Mouse (Mus musculus) MEL (cell line): ENCODE measurements around the gene Olfr726. TPM values are rescaled to one million over a fixed set of nuclear protein-coding genes. Genes with fewer than 3 reads are reported as not detected.

ENCODE experiments used
- DNase-seq: peaks from one replicate; pipeline ENCODE4 v3.0.0; 2011; ENCODE audit warnings: low read depth, low spot score
- H3K27ac ChIP-seq: 2 replicates; pipeline ENCODE4 v1.5.1; 2012; ENCODE audit warnings: low read depth, mild to moderate bottlenecking, control low read depth, low read length, moderate library complexity; ENCODE audit not compliant: control insufficient read depth
- H3K27me3 ChIP-seq, 2 experiments: fragments of 150-350 bp in 1 of 2; sonication (generic) in 1 of 2; 2 replicates each; pipeline ENCODE4 v1.6.1; 2012; ENCODE audit warnings: low read length in 2 of 2, mild to moderate bottlenecking in 2 of 2, improper control_type of control experiment in 1 of 2, moderate library complexity in 1 of 2; ENCODE audit not compliant: insufficient read depth in 2 of 2, control insufficient read depth in 1 of 2
- H3K36me3 ChIP-seq, 2 experiments: 2 replicates each; pipeline ENCODE4 v1.6.1; 2012 to 2014; ENCODE audit warnings: low read length in 2 of 2, improper control_type of control experiment in 1 of 2, inconsistent platforms in 1 of 2, mild to moderate bottlenecking in 1 of 2; ENCODE audit not compliant: insufficient read depth in 2 of 2, control insufficient read depth in 1 of 2
- H3K4me1 ChIP-seq, 2 experiments: fragments of 150-350 bp in 1 of 2; sonication (generic) in 1 of 2; 2 replicates each; pipeline ENCODE4 v1.6.1; 2012; ENCODE audit warnings: low read length in 2 of 2, improper control_type of control experiment in 1 of 2, mild to moderate bottlenecking in 1 of 2; ENCODE audit not compliant: insufficient read depth in 2 of 2, control insufficient read depth in 1 of 2
- H3K4me3 ChIP-seq, 2 experiments: fragments of 150-350 bp in 1 of 2; sonication (generic) in 1 of 2; 2 replicates each; pipeline ENCODE4 v1.5.1; 2012; ENCODE audit warnings: low read depth in 2 of 2, low read length in 2 of 2, mild to moderate bottlenecking in 2 of 2, moderate library complexity in 2 of 2, control low read depth in 1 of 2, improper control_type of control experiment in 1 of 2; ENCODE audit not compliant: control insufficient read depth in 1 of 2, insufficient read depth in 1 of 2
- H3K79me2 ChIP-seq: 2 replicates; pipeline ENCODE4 v1.6.1; 2012; ENCODE audit warnings: mild to moderate bottlenecking, low read length, moderate library complexity; ENCODE audit not compliant: control insufficient read depth, poor library complexity, insufficient read depth
- H3K9ac ChIP-seq: 2 replicates; pipeline ENCODE4 v1.6.1; 2012; ENCODE audit warnings: low read depth, mild to moderate bottlenecking, control low read depth, low read length, moderate library complexity; ENCODE audit not compliant: control insufficient read depth, poor library complexity, severe bottlenecking
- H3K9me3 ChIP-seq: fragments of 150-350 bp; sonication (generic); replicated peaks from 2 replicates; pipeline ENCODE4 v1.6.1; 2012; ENCODE audit warnings: mild to moderate bottlenecking, low read length, improper control_type of control experiment, moderate library complexity; ENCODE audit not compliant: insufficient read depth
- BHLHE40 ChIP-seq: IDR thresholded peaks from 2 replicates; pipeline ENCODE4 v1.6.1; 2012; ENCODE audit warnings: low read depth, mild to moderate bottlenecking, inconsistent platforms, low read length, improper control_type of control experiment, borderline replicate concordance
- CHD1 ChIP-seq: IDR thresholded peaks from 2 replicates; pipeline ENCODE4 v1.6.1; 2012; ENCODE audit warnings: low read depth, mild to moderate bottlenecking, inconsistent platforms, low read length, improper control_type of control experiment
- CHD2 ChIP-seq: IDR thresholded peaks from 2 replicates; pipeline ENCODE4 v1.6.1; 2011; ENCODE audit warnings: low read length, improper control_type of control experiment
- ELF1 ChIP-seq: IDR thresholded peaks from 2 replicates; pipeline ENCODE4 v1.6.1; 2014; ENCODE audit warnings: low read depth, mild to moderate bottlenecking, inconsistent platforms, low read length, improper control_type of control experiment, moderate library complexity
- ETS1 ChIP-seq: IDR thresholded peaks from 2 replicates; pipeline ENCODE4 v1.6.1; 2012; ENCODE audit warnings: low read depth, mild to moderate bottlenecking, inconsistent platforms, low read length, improper control_type of control experiment, moderate library complexity
- GATA1 ChIP-seq: IDR thresholded peaks from 2 replicates; pipeline ENCODE4 v1.6.1; 2011; ENCODE audit warnings: low read depth, low read length, improper control_type of control experiment
- HCFC1 ChIP-seq: IDR thresholded peaks from 2 replicates; pipeline ENCODE4 v1.6.1; 2012; ENCODE audit warnings: low read depth, mild to moderate bottlenecking, inconsistent platforms, low read length, improper control_type of control experiment, moderate library complexity
- KAT2A ChIP-seq: conservative IDR thresholded peaks from 2 replicates; pipeline ENCODE4 v1.6.1; 2012; ENCODE audit warnings: low read depth, low read length, improper control_type of control experiment, inconsistent platforms
- MAFK ChIP-seq: IDR thresholded peaks from 2 replicates; pipeline ENCODE4 v1.6.1; 2011; ENCODE audit warnings: low read depth, mild to moderate bottlenecking, low read length, improper control_type of control experiment, borderline replicate concordance
- MAZ ChIP-seq: IDR thresholded peaks from 2 replicates; pipeline ENCODE4 v1.6.1; 2012; ENCODE audit warnings: low read depth, mild to moderate bottlenecking, inconsistent platforms, low read length, improper control_type of control experiment
- MEF2A ChIP-seq: IDR thresholded peaks from 2 replicates; pipeline ENCODE4 v1.6.1; 2014; ENCODE audit warnings: low read depth, mild to moderate bottlenecking, inconsistent platforms, low read length, improper control_type of control experiment; ENCODE audit not compliant: poor library complexity, insufficient replicate concordance, severe bottlenecking; ENCODE audit errors: extremely low read depth
- MXI1 ChIP-seq: IDR thresholded peaks from 2 replicates; pipeline ENCODE4 v1.6.1; 2011; ENCODE audit warnings: mild to moderate bottlenecking, low read depth, low read length, improper control_type of control experiment
- MYC ChIP-seq: IDR thresholded peaks from 2 replicates; pipeline ENCODE4 v1.6.1; 2011; ENCODE audit warnings: low read depth, mild to moderate bottlenecking, low read length, improper control_type of control experiment, moderate library complexity
- NELFE ChIP-seq: IDR thresholded peaks from 2 replicates; pipeline ENCODE4 v1.6.1; 2011; ENCODE audit warnings: low read depth, low read length, improper control_type of control experiment
- NRF1 ChIP-seq: IDR thresholded peaks from 2 replicates; pipeline ENCODE4 v1.6.1; 2014; ENCODE audit warnings: low read depth, mild to moderate bottlenecking, inconsistent platforms, low read length, improper control_type of control experiment, moderate library complexity; ENCODE audit not compliant: poor library complexity, insufficient read depth, severe bottlenecking
- POLR2A ChIP-seq, 2 experiments: IDR thresholded peaks; 2 replicates each; pipeline ENCODE4 v1.6.1; 2011 to 2012; ENCODE audit warnings: low read length in 2 of 2, mild to moderate bottlenecking in 2 of 2, control low read depth in 1 of 2, improper control_type of control experiment in 1 of 2, low read depth in 1 of 2, moderate library complexity in 1 of 2; ENCODE audit not compliant: control insufficient read depth in 1 of 2, insufficient read depth in 1 of 2, poor library complexity in 1 of 2
- POLR2AphosphoS2 ChIP-seq: IDR thresholded peaks from 2 replicates; pipeline ENCODE4 v1.6.1; 2011; ENCODE audit warnings: low read length, improper control_type of control experiment
- POLR2AphosphoS5 ChIP-seq: IDR thresholded peaks from 2 replicates; pipeline ENCODE4 v1.6.1; 2012; ENCODE audit warnings: low read depth, borderline replicate concordance, mild to moderate bottlenecking, inconsistent platforms, low read length, moderate library complexity, mixed read lengths
- RAD21 ChIP-seq: IDR thresholded peaks from 2 replicates; pipeline ENCODE4 v1.6.1; 2011; ENCODE audit warnings: mild to moderate bottlenecking, low read depth, low read length, improper control_type of control experiment
- SIN3A ChIP-seq: IDR thresholded peaks from 2 replicates; pipeline ENCODE4 v1.6.1; 2012; ENCODE audit warnings: low read length, improper control_type of control experiment, inconsistent platforms
- SMC3 ChIP-seq: IDR thresholded peaks from 2 replicates; pipeline ENCODE4 v1.6.1; 2011; ENCODE audit warnings: low read depth, low read length, improper control_type of control experiment
- TAL1 ChIP-seq: IDR thresholded peaks from 2 replicates; pipeline ENCODE4 v1.6.1; 2012; ENCODE audit warnings: mild to moderate bottlenecking, inconsistent platforms, low read length, moderate library complexity, mixed read lengths
- USF1 ChIP-seq: IDR thresholded peaks from 2 replicates; pipeline ENCODE4 v1.6.1; 2014; ENCODE audit warnings: low read depth, mild to moderate bottlenecking, inconsistent platforms, low read length, improper control_type of control experiment, moderate library complexity
- USF2 ChIP-seq, 2 experiments: IDR thresholded peaks; 2 replicates each; pipeline ENCODE4 v1.6.1; 2011 to 2012; ENCODE audit warnings: improper control_type of control experiment in 2 of 2, low read length in 2 of 2, borderline replicate concordance in 1 of 2, inconsistent platforms in 1 of 2, low read depth in 1 of 2, mild to moderate bottlenecking in 1 of 2; ENCODE audit not compliant: insufficient read depth in 1 of 2
- ZC3H11A ChIP-seq: IDR thresholded peaks from 2 replicates; pipeline ENCODE4 v1.6.1; 2012; ENCODE audit warnings: low read depth, mild to moderate bottlenecking, inconsistent platforms, low read length, improper control_type of control experiment
- ZKSCAN1 ChIP-seq: IDR thresholded peaks from 2 replicates; pipeline ENCODE4 v1.6.1; 2012; ENCODE audit warnings: low read depth, mild to moderate bottlenecking, inconsistent platforms, low read length, improper control_type of control experiment, moderate library complexity
- ZMIZ1 ChIP-seq: IDR thresholded peaks from 2 replicates; pipeline ENCODE4 v1.6.1; 2012; ENCODE audit warnings: low read depth, mild to moderate bottlenecking, inconsistent platforms, low read length, improper control_type of control experiment, moderate library complexity
- ZNF384 ChIP-seq: IDR thresholded peaks from 2 replicates; pipeline ENCODE4 v1.6.1; 2012; ENCODE audit warnings: low read depth, mild to moderate bottlenecking, inconsistent platforms, low read length, improper control_type of control experiment
- polyA plus RNA-seq, 2 experiments: library from polyadenylated mRNA; stranded (reverse) in 1 of 2; unstranded in 1 of 2; fragments of >175 nt in 1 of 2; fragments of >200 nt in 1 of 2; gene quantifications; 2 replicates each; pipeline versions ENCODE4 v1.2.1 to v1.2.4; 2012; ENCODE audit warnings: low replicate concordance in 2 of 2, low read depth in 1 of 2; ENCODE audit not compliant: insufficient read length in 2 of 2, insufficient read depth in 1 of 2, missing spikeins in 1 of 2
- total RNA-seq: library from RNA; depleted of rRNA; stranded (reverse); fragments of 300-350 nt; gene quantifications from 2 replicates; pipeline ENCODE4 v1.2.3, GENCODE M21; 2012; rRNA removed

Gene Olfr726
- total RNA-seq = not detected in 2 replicates
- polyA plus RNA-seq = not detected

GRCm38 (mm10) chr14:50090853-50091252, at the start of gene Olfr726:
Gene Olfr726, minus strand, starts transcription at chr14:50090953.
- no peaks in the 10 kb centered on the region for H3K4me1 ChIP-seq
- no peak for TF ChIP-seq RAD21
- TF ChIP-seq SIN3A = no peak
- TF ChIP-seq MAZ = no peak
- no peak for TF ChIP-seq ETS1
- TF ChIP-seq SMC3 = no peak
- TF ChIP-seq POLR2A (IDR thresholded peaks at IDR 0.05; ENCODE audit: control insufficient read depth in 1 of 2, insufficient read depth in 1 of 2, low read depth in 1 of 2, low read length in 2 of 2, poor library complexity in 1 of 2) = no peak
- TF ChIP-seq ZC3H11A = no peak
- no peak for TF ChIP-seq TAL1
- TF ChIP-seq POLR2AphosphoS5 = no peak
- no peak for TF ChIP-seq MXI1
- no peak for TF ChIP-seq NRF1
- no peak for TF ChIP-seq BHLHE40
- no peak for TF ChIP-seq HCFC1
- no peak for TF ChIP-seq MEF2A
- no peak for TF ChIP-seq CHD1
- TF ChIP-seq USF2 (IDR thresholded peaks at IDR 0.05; ENCODE audit: borderline replicate concordance in 1 of 2, insufficient read depth in 1 of 2, low read depth in 1 of 2, low read length in 2 of 2) = no peak
- no peak for TF ChIP-seq NELFE
- TF ChIP-seq KAT2A = no peak
- TF ChIP-seq ZKSCAN1 = no peak
- TF ChIP-seq, all 39 proteins: peak for 0
- no peak for DNase-seq
- Histone ChIP-seq H3K27ac (no peak within 1 kb of the TSS), H3K27me3 (no peaks in the 10 kb centered on the region), H3K9ac (no peak within 1 kb of the TSS), H3K9me3 (no peaks in the 10 kb centered on the region), H3K79me2 (no peaks in the 10 kb centered on the region), H3K36me3 (no peaks in the 10 kb centered on the region), H3K4me3 (no peak within 1 kb of the TSS)

GRCm38 (mm10) chr14:50122886-50123285, 32.1 kb upstream of the Olfr726 start, which contains the start of gene Olfr727:
Gene Olfr727, plus strand, starts transcription at chr14:50123186.
- Histone ChIP-seq H3K4me3 (no peak within 1 kb of the TSS), H3K9ac (no peak within 1 kb of the TSS), H3K36me3 (no peaks in the 10 kb centered on the region), H3K27ac (no peak within 1 kb of the TSS), H3K27me3 (no peaks in the 10 kb centered on the region), H3K4me1 (no peaks in the 10 kb centered on the region), H3K79me2 (no peaks in the 10 kb centered on the region), H3K9me3 (no peaks in the 10 kb centered on the region)
- TF ChIP-seq TAL1 (no peak), MEF2A (no peak), MYC (no peak), ZMIZ1 (no peak), ELF1 (no peak), NELFE (no peak), BHLHE40 (no peak), MXI1 (no peak), POLR2A (IDR thresholded peaks at IDR 0.05; ENCODE audit: control insufficient read depth in 1 of 2, insufficient read depth in 1 of 2, low read depth in 1 of 2, low read length in 2 of 2, poor library complexity in 1 of 2) (no peak), MAFK (no peak), CHD2 (no peak), SMC3 (no peak), POLR2AphosphoS5 (no peak), ETS1 (no peak), USF1 (no peak), POLR2AphosphoS2 (no peak), GATA1 (no peak), KAT2A (no peak), ZNF384 (no peak)
- no peak for DNase-seq
